Comparison of ENCODE assay signal across 24 mouse cellular contexts in genomic region chr9:103286396-103286795, GRCm38 (mm10). TPM values are rescaled to one million over a fixed set of nuclear protein-coding genes. Genes with fewer than 3 reads are reported as not detected.
DNase-seq lines count a peak whose midpoint lies in the region; ATAC-seq and TF ChIP-seq lines count a peak whose summit lies in the region.
"Had no signal": no experiment of that assay in that cellular context is flagged by ENCODE, and none has a peak within 500 bp of the region (broad histone marks: within the 10 kb centered on the region; RNA-seq: fewer than 3 reads in every experiment).

No protein-coding gene starts in this region.

- H3K27ac ChIP-seq in hindbrain, embryonic 10.5 days, result 0 out of 2 replicates have a peak overlapping the region, but pooled peaks have one; percentile 29
- H3K27ac ChIP-seq in hindbrain, embryonic 12.5 days, result no peak overlapping the region
- peak overlapping the region; percentile 84 for H3K27ac ChIP-seq in liver, adult 2 months (replicated peaks; ENCODE audit: insufficient read depth, low read depth, low read length)
- H3K27ac ChIP-seq in midbrain, embryonic 14.5 days (replicated peaks; ENCODE audit: low read depth, low read length), result no peak overlapping the region
- no peak overlapping the region for H3K27ac ChIP-seq in intestine, postnatal 0 days (ENCODE audit: low read depth, low read length)
- H3K27ac ChIP-seq: kidney, postnatal 0 days; layer of hippocampus, adult 2 months; midbrain, embryonic 10.5 days; neural tube, embryonic 15.5 days had no signal

- WGBS in hindbrain, embryonic 10.5 days, result 52% methylated on average over 4 of the region's 4 CpGs
- 59% methylated on average over 4 of the region's 4 CpGs for WGBS in hindbrain, embryonic 12.5 days
- 11% methylated on average over 4 of the region's 4 CpGs for WGBS in liver, adult 2 months
- WGBS in midbrain, embryonic 14.5 days, result 70% methylated on average over 4 of the region's 4 CpGs
- 48% methylated on average over 4 of the region's 4 CpGs for WGBS in intestine, postnatal 0 days

- H3K9ac ChIP-seq in hindbrain, embryonic 12.5 days, result no peak overlapping the region
- H3K9ac ChIP-seq in liver, adult 2 months (ENCODE audit: low read depth, low read length), result peak overlapping the region; percentile 73
- no peak overlapping the region for H3K9ac ChIP-seq in midbrain, embryonic 14.5 days (replicated peaks; ENCODE audit: low read length)
- H3K9ac ChIP-seq in intestine, postnatal 0 days (ENCODE audit: low read depth, low read length), result no peak overlapping the region
- H3K9ac ChIP-seq: forebrain, postnatal 0 days; limb, embryonic 13.5 days; neural tube, embryonic 15.5 days had no signal

- H3K4me3 ChIP-seq in hindbrain, embryonic 10.5 days, result no peak overlapping the region
- H3K4me3 ChIP-seq in hindbrain, embryonic 12.5 days, result no peak overlapping the region
- peak overlapping the region; percentile 38 for H3K4me3 ChIP-seq in liver, adult 2 months (ENCODE audit: insufficient read depth, low read depth, low read length)
- no peak overlapping the region for H3K4me3 ChIP-seq in midbrain, embryonic 14.5 days (replicated peaks; ENCODE audit: low read depth, low read length)
- H3K4me3 ChIP-seq in intestine, postnatal 0 days (ENCODE audit: low read depth, low read length), result no peak overlapping the region
- H3K4me3 ChIP-seq: layer of hippocampus, adult 2 months; limb, embryonic 13.5 days; midbrain, embryonic 10.5 days; myocyte; neural tube, embryonic 15.5 days had no signal

- no peak for TF ChIP-seq CTCF in liver, adult 2 months (IDR thresholded peaks at IDR 0.05; ENCODE audit: low read depth, low read length)
- no peak for TF ChIP-seq CTCF in intestine, postnatal 0 days (IDR thresholded peaks at IDR 0.05; ENCODE audit: low read depth)

- DNase-seq in hindbrain, embryonic 10.5 days (ENCODE audit: low spot score), result no peak
- DNase-seq in liver, adult 2 months (ENCODE audit: extremely low read depth, low read depth, low spot score), result peak; percentile 47
- no peak for DNase-seq in midbrain, embryonic 14.5 days
- DNase-seq: cerebellum, adult 9-11 months; forebrain, postnatal 0 days; heart, postnatal 14 days; kidney, adult 11 months; lung, postnatal 10 days; right cerebral cortex, postnatal 4 days; thymus, postnatal 25 days had no signal

- peaks cover 22% of the 10 kb centered on the region; the same call in 1 of the 2 replicates for H3K79me2 ChIP-seq in liver, adult 2 months (ENCODE audit: control insufficient read depth, insufficient read depth, low read length)

- no peak for ATAC-seq in hindbrain, embryonic 12.5 days (ENCODE audit: low FRiP score)
- 0 out of 2 replicates have a peak, but pooled peaks have one; percentile 9 for ATAC-seq in erythroblast, adult 5-6 weeks (replicated peaks; ENCODE audit: low FRiP score, poor library complexity, severe bottlenecking)
- 0 out of 2 replicates have a peak, but pooled peaks have one; percentile 10 for ATAC-seq in megakaryocyte, adult 5-6 weeks (ENCODE audit: poor library complexity, severe bottlenecking)
- no peak for ATAC-seq in midbrain, embryonic 14.5 days (ENCODE audit: low FRiP score, low TSS enrichment)
- ATAC-seq in intestine, postnatal 0 days, result no peak
- ATAC-seq: CD4-positive, CD25-positive, alpha-beta regulatory T cell, adult 4 months; forebrain, postnatal 0 days; hindbrain, embryonic 16.5 days had no signal

- H3K36me3 ChIP-seq in hindbrain, embryonic 10.5 days, result no peaks in the 10 kb centered on the region
- no peaks in the 10 kb centered on the region for H3K36me3 ChIP-seq in hindbrain, embryonic 12.5 days
- H3K36me3 ChIP-seq in liver, adult 2 months (ENCODE audit: control insufficient read depth, insufficient read depth, low read length), result peaks cover 12% of the 10 kb centered on the region
- no peaks in the 10 kb centered on the region for H3K36me3 ChIP-seq in midbrain, embryonic 14.5 days (ENCODE audit: control insufficient read depth, insufficient read depth, low read length)
- no peaks in the 10 kb centered on the region for H3K36me3 ChIP-seq in intestine, postnatal 0 days (ENCODE audit: control insufficient read depth, insufficient read depth)
- H3K36me3 ChIP-seq: limb, embryonic 13.5 days; midbrain, embryonic 10.5 days; neural tube, embryonic 15.5 days had no signal

- no peak for TF ChIP-seq POLR2A in liver, adult 2 months (IDR thresholded peaks at IDR 0.05; ENCODE audit: extremely low read depth, insufficient read depth, low read length)

- peaks cover 15% of the 10 kb centered on the region for H3K4me1 ChIP-seq in hindbrain, embryonic 10.5 days (replicated peaks)
- H3K4me1 ChIP-seq in hindbrain, embryonic 12.5 days, result no peaks in the 10 kb centered on the region
- peaks cover 21% of the 10 kb centered on the region for H3K4me1 ChIP-seq in liver, adult 2 months (ENCODE audit: control insufficient read depth, insufficient read depth, low read length)
- no peaks in the 10 kb centered on the region for H3K4me1 ChIP-seq in midbrain, embryonic 14.5 days (ENCODE audit: control insufficient read depth, insufficient read depth, low read length)
- H3K4me1 ChIP-seq in intestine, postnatal 0 days (replicated peaks; ENCODE audit: control insufficient read depth, insufficient read depth, low read length), result no peaks in the 10 kb centered on the region
- H3K4me1 ChIP-seq: limb, embryonic 13.5 days; midbrain, embryonic 10.5 days; neural tube, embryonic 15.5 days had no signal

- no peaks in the 10 kb centered on the region for H3K27me3 ChIP-seq in hindbrain, embryonic 10.5 days (ENCODE audit: insufficient read depth, poor library complexity, severe bottlenecking)
- no peaks in the 10 kb centered on the region for H3K27me3 ChIP-seq in hindbrain, embryonic 12.5 days
- no peaks in the 10 kb centered on the region for H3K27me3 ChIP-seq in liver, adult 2 months (ENCODE audit: control insufficient read depth, insufficient read depth, low read length)
- no peaks in the 10 kb centered on the region for H3K27me3 ChIP-seq in midbrain, embryonic 14.5 days (ENCODE audit: control insufficient read depth, insufficient read depth, low read length)
- H3K27me3 ChIP-seq in intestine, postnatal 0 days (replicated peaks; ENCODE audit: control insufficient read depth, insufficient read depth, low read length), result no peaks in the 10 kb centered on the region
- H3K27me3 ChIP-seq: limb, embryonic 13.5 days; neural tube, embryonic 15.5 days had no signal

- no peak overlapping the region for H3K4me2 ChIP-seq in hindbrain, embryonic 12.5 days (replicated peaks)
- no peak overlapping the region for H3K4me2 ChIP-seq in midbrain, embryonic 14.5 days (ENCODE audit: low read length)
- no peak overlapping the region for H3K4me2 ChIP-seq in intestine, postnatal 0 days (replicated peaks; ENCODE audit: low read depth)
- H3K4me2 ChIP-seq: limb, embryonic 13.5 days; neural tube, embryonic 15.5 days had no signal

- no peaks in the 10 kb centered on the region for H3K9me3 ChIP-seq in hindbrain, embryonic 10.5 days
- no peaks in the 10 kb centered on the region for H3K9me3 ChIP-seq in hindbrain, embryonic 12.5 days (replicated peaks)
- H3K9me3 ChIP-seq in midbrain, embryonic 14.5 days (ENCODE audit: control insufficient read depth, low read length), result no peaks in the 10 kb centered on the region
- no peaks in the 10 kb centered on the region for H3K9me3 ChIP-seq in intestine, postnatal 0 days (ENCODE audit: control insufficient read depth)
- H3K9me3 ChIP-seq: limb, embryonic 13.5 days; midbrain, embryonic 10.5 days; neural tube, embryonic 15.5 days had no signal

RNA-seq across cellular contexts. Expression of gene 1300017J02Rik, which starts 18.5 kb away (rescaled TPM):
- 3.1 and 4.4 TPM in 2 replicates for polyA plus RNA-seq in hindbrain, embryonic 10.5 days (2016; fragmentation: Nextera tagmentation; extraction: Ambion mirVana)
- polyA plus RNA-seq in hindbrain, embryonic 12.5 days (2016; fragmentation: Nextera tagmentation; extraction: Ambion mirVana), result 3.4 and 3.5 TPM in 2 replicates
- 403 and 418 TPM in 2 replicates for total RNA-seq in erythroblast, adult 5-6 weeks (2015; ENCODE audit: low replicate concordance)
- total RNA-seq in erythroblast, adult 5-6 weeks (2017; ENCODE audit: low replicate concordance), result 508 and 583 TPM in 2 replicates
- 600 and 608 TPM in 2 replicates for total RNA-seq in liver, adult 2 months (2014; rRNA removed)
- polyA plus RNA-seq in liver, adult 2 months (2012; rRNA removed), result 267 and 288 TPM in 2 replicates
- total RNA-seq in megakaryocyte, adult 5-6 weeks (2015), result 0.89 and 2.3 TPM in 2 replicates
- 1.7 and 2.4 TPM in 2 replicates for total RNA-seq in megakaryocyte, adult 5-6 weeks (2017)
- 0.14 TPM in 1 of 2 replicates, not detected in the other for polyA plus RNA-seq in midbrain, embryonic 14.5 days (2014; fragmentation: Nextera tagmentation; extraction: Ambion mirVana)
- 2.4 and 3.8 TPM in 2 replicates for polyA plus RNA-seq in intestine, postnatal 0 days (2015; fragmentation: Nextera tagmentation; extraction: Ambion mirVana)
- total RNA-seq: gastrocnemius, adult 18-20 months had no signal
- polyA plus RNA-seq: CD4-positive, CD25-positive, alpha-beta regulatory T cell, adult 4 months had no signal

RNA-seq across cellular contexts. Expression of gene Topbp1, which starts 18.6 kb away (rescaled TPM):
- polyA plus RNA-seq in hindbrain, embryonic 10.5 days (2016; fragmentation: Nextera tagmentation; extraction: Ambion mirVana), result 55.9 and 81.8 TPM in 2 replicates
- polyA plus RNA-seq in hindbrain, embryonic 12.5 days (2016; fragmentation: Nextera tagmentation; extraction: Ambion mirVana), result 56.2 and 59.1 TPM in 2 replicates
- 49.3 and 75.1 TPM in 2 replicates for total RNA-seq in erythroblast, adult 5-6 weeks (2015; ENCODE audit: low replicate concordance)
- 82.1 and 86.1 TPM in 2 replicates for total RNA-seq in erythroblast, adult 5-6 weeks (2017; ENCODE audit: low replicate concordance)
- 7.9 and 8.4 TPM in 2 replicates for total RNA-seq in liver, adult 2 months (2014; rRNA removed)
- 1.9 and 2.3 TPM in 2 replicates for polyA plus RNA-seq in liver, adult 2 months (2012; rRNA removed)
- 111 and 113 TPM in 2 replicates for total RNA-seq in megakaryocyte, adult 5-6 weeks (2015)
- 130 and 151 TPM in 2 replicates for total RNA-seq in megakaryocyte, adult 5-6 weeks (2017)
- 16.4 and 23.8 TPM in 2 replicates for polyA plus RNA-seq in midbrain, embryonic 14.5 days (2014; fragmentation: Nextera tagmentation; extraction: Ambion mirVana)
- 15.2 and 17.1 TPM in 2 replicates for polyA plus RNA-seq in intestine, postnatal 0 days (2015; fragmentation: Nextera tagmentation; extraction: Ambion mirVana)

RNA-seq across cellular contexts. Expression of gene Trf, which starts 56.2 kb away (rescaled TPM):
- polyA plus RNA-seq in hindbrain, embryonic 10.5 days (2016; fragmentation: Nextera tagmentation; extraction: Ambion mirVana), result 17.2 and 27.2 TPM in 2 replicates
- polyA plus RNA-seq in hindbrain, embryonic 12.5 days (2016; fragmentation: Nextera tagmentation; extraction: Ambion mirVana), result 18.5 and 20.0 TPM in 2 replicates
- total RNA-seq in erythroblast, adult 5-6 weeks (2015; ENCODE audit: low replicate concordance), result 142 and 201 TPM in 2 replicates
- total RNA-seq in erythroblast, adult 5-6 weeks (2017; ENCODE audit: low replicate concordance), result 49.4 and 54.1 TPM in 2 replicates
- 18,586 and 23,528 TPM in 2 replicates for total RNA-seq in liver, adult 2 months (2014; rRNA removed)
- polyA plus RNA-seq in liver, adult 2 months (2012; rRNA removed), result 26,375 and 34,444 TPM in 2 replicates
- total RNA-seq in megakaryocyte, adult 5-6 weeks (2015), result 234 and 247 TPM in 2 replicates
- total RNA-seq in megakaryocyte, adult 5-6 weeks (2017), result 92.2 and 130 TPM in 2 replicates
- polyA plus RNA-seq in midbrain, embryonic 14.5 days (2014; fragmentation: Nextera tagmentation; extraction: Ambion mirVana), result 16.7 and 30.6 TPM in 2 replicates
- 237 and 245 TPM in 2 replicates for polyA plus RNA-seq in intestine, postnatal 0 days (2015; fragmentation: Nextera tagmentation; extraction: Ambion mirVana)
- total RNA-seq: MEL had no signal
- polyA plus RNA-seq: myocyte had no signal

RNA-seq across cellular contexts. Expression of gene Gm20425, which starts 56.3 kb away (rescaled TPM):
- not detected in 2 replicates for polyA plus RNA-seq in hindbrain, embryonic 10.5 days (2016; fragmentation: Nextera tagmentation; extraction: Ambion mirVana)
- polyA plus RNA-seq in hindbrain, embryonic 12.5 days (2016; fragmentation: Nextera tagmentation; extraction: Ambion mirVana), result 3.8 and 6.1 TPM in 2 replicates
- total RNA-seq in erythroblast, adult 5-6 weeks (2015; ENCODE audit: low replicate concordance), result not detected in 2 replicates
- total RNA-seq in erythroblast, adult 5-6 weeks (2017; ENCODE audit: low replicate concordance), result 4.7 TPM in 1 of 2 replicates, not detected in the other
- 0.94 and 1.1 TPM in 2 replicates for total RNA-seq in liver, adult 2 months (2014; rRNA removed)
- 0.37 and 0.43 TPM in 2 replicates for polyA plus RNA-seq in liver, adult 2 months (2012; rRNA removed)
- total RNA-seq in megakaryocyte, adult 5-6 weeks (2015), result not detected in 2 replicates
- total RNA-seq in megakaryocyte, adult 5-6 weeks (2017), result 0.55 TPM in 1 of 2 replicates, not detected in the other
- 0.16 and 3.5 TPM in 2 replicates for polyA plus RNA-seq in midbrain, embryonic 14.5 days (2014; fragmentation: Nextera tagmentation; extraction: Ambion mirVana)
- polyA plus RNA-seq in intestine, postnatal 0 days (2015; fragmentation: Nextera tagmentation; extraction: Ambion mirVana), result 8.9 and 10.0 TPM in 2 replicates
- total RNA-seq: forebrain, postnatal 0 days; MEL had no signal
- polyA plus RNA-seq: hindbrain, embryonic 16.5 days; midbrain, embryonic 10.5 days; myocyte had no signal

Comparison
In these comparisons a context has a peak if more than half of its experiments do, and no peak if none do; other contexts are left out.
1. H3K27ac ChIP-seq: peak in hindbrain, embryonic 10.5 days (single experiment) and liver, adult 2 months (single experiment); none in hindbrain, embryonic 12.5 days (single experiment), midbrain, embryonic 14.5 days (single experiment) and intestine, postnatal 0 days (single experiment).
2. ATAC-seq: peak in erythroblast, adult 5-6 weeks (single experiment) and megakaryocyte, adult 5-6 weeks (single experiment); none in hindbrain, embryonic 12.5 days (single experiment), midbrain, embryonic 14.5 days (single experiment) and intestine, postnatal 0 days (single experiment).
3. RNA of gene 1300017J02Rik, which starts 18.5 kb away (polyA plus RNA-seq): 267 to 288 TPM in liver, adult 2 months; 2.4 to 3.8 TPM in intestine, postnatal 0 days, 3.4 to 3.5 TPM in hindbrain, embryonic 12.5 days, 3.1 to 4.4 TPM in hindbrain, embryonic 10.5 days and 0.14 TPM in midbrain, embryonic 14.5 days; every median in the first group is over 10 times any median in the second.
4. RNA of gene Trf, which starts 56.2 kb away (polyA plus RNA-seq): 26,375 to 34,444 TPM in liver, adult 2 months; 237 to 245 TPM in intestine, postnatal 0 days, 16.7 to 30.6 TPM in midbrain, embryonic 14.5 days, 17.2 to 27.2 TPM in hindbrain, embryonic 10.5 days and 18.5 to 20.0 TPM in hindbrain, embryonic 12.5 days; every median in the first group is over 100 times any median in the second.